8 mouse cellular contexts compared by ENCODE assay signal in genomic region chr7:16842645-16843063, GRCm38 (mm10). TPM values are rescaled to one million over a fixed set of nuclear protein-coding genes. Genes with fewer than 3 reads are reported as not detected.
DNase-seq lines count a peak whose midpoint lies in the region; ATAC-seq and TF ChIP-seq lines count a peak whose summit lies in the region.

TSS of gene Prkd2 (plus strand) at chr7:16842902.

- TF ChIP-seq CTCF in gastrocnemius, adult 2 months (IDR thresholded peaks at IDR 0.05) = no peak

- peaks cover 21% of the 10 kb centered on the region for H3K4me1 ChIP-seq in hindbrain, embryonic 16.5 days (ENCODE audit: control insufficient read depth, insufficient read depth, low read depth, low read length)

- H3K4me3 ChIP-seq in gastrocnemius, adult 2 months = peak within 1 kb of the TSS; percentile 92
- peak within 1 kb of the TSS; percentile 65 for H3K4me3 ChIP-seq in hindbrain, embryonic 16.5 days (ENCODE audit: low read length)

- H3K9ac ChIP-seq in hindbrain, embryonic 16.5 days (ENCODE audit: low read depth, low read length) = peak within 1 kb of the TSS; percentile 58

- DNase-seq in gastrocnemius, adult 2 months = peak; percentile 92
- peak; percentile 73 for DNase-seq in left cerebral cortex, adult 11 months (ENCODE audit: low spot score)
- DNase-seq in lung, postnatal 36 days = peak; percentile 97
- DNase-seq in retina, embryonic 14.5 days (ENCODE audit: low spot score) = peak; percentile 90
- peak; percentile 95 for DNase-seq in thymus, postnatal 4 days

- peak; percentile 33 for ATAC-seq in activated CD4-positive, CD25-positive, alpha-beta regulatory T cell, adult 4 months
- ATAC-seq in common myeloid progenitor, adult 5-6 weeks (replicated peaks; ENCODE audit: low read depth, poor library complexity, severe bottlenecking) = peak; percentile 63
- ATAC-seq in hindbrain, embryonic 16.5 days = peak; percentile 88

- peak within 1 kb of the TSS; percentile 93 for H3K27ac ChIP-seq in gastrocnemius, adult 2 months
- H3K27ac ChIP-seq in hindbrain, embryonic 16.5 days (ENCODE audit: low read depth, low read length) = peak within 1 kb of the TSS; percentile 75

- no peaks in the 10 kb centered on the region for H3K27me3 ChIP-seq in hindbrain, embryonic 16.5 days (replicated peaks; ENCODE audit: control insufficient read depth, insufficient read depth, low read length)

- under 1% methylated on average over 30 of the region's 32 CpGs for WGBS in hindbrain, embryonic 16.5 days

- peaks cover 30% of the 10 kb centered on the region for H3K36me3 ChIP-seq in hindbrain, embryonic 16.5 days (ENCODE audit: control insufficient read depth, insufficient read depth, low read length)

- H3K4me2 ChIP-seq in hindbrain, embryonic 16.5 days (ENCODE audit: low read length) = peak within 1 kb of the TSS; percentile 72

- no peaks in the 10 kb centered on the region for H3K9me3 ChIP-seq in hindbrain, embryonic 16.5 days (ENCODE audit: control insufficient read depth, low read length)

- intact Hi-C loops in gastrocnemius, adult 2 months (cut with DNase I) = no loop called here

RNA-seq across cellular contexts. Expression of gene Prkd2, which starts in this region (rescaled TPM):
- 10 to 100 TPM; 45.7 to 47.6 TPM for polyA plus RNA-seq in activated CD4-positive, CD25-positive, alpha-beta regulatory T cell, adult 4 months (2017; shearing (Covaris generic))
- 7.0 and 12.9 TPM in 2 replicates for total RNA-seq in common myeloid progenitor, adult 5-6 weeks (2017)
- total RNA-seq in gastrocnemius, adult 2 months (2021) = 1 to 10 TPM; 3.9 to 8.2 TPM
- polyA plus RNA-seq in hindbrain, embryonic 16.5 days (2015; fragmentation: Nextera tagmentation; extraction: Ambion mirVana) = 5.2 and 6.5 TPM in 2 replicates

Comparison
In these comparisons a context has a peak if more than half of its experiments do, and no peak if none do; other contexts are left out.
1. Peak in every context shown above with its lines: DNase-seq, ATAC-seq, H3K4me3 ChIP-seq and H3K27ac ChIP-seq.
2. ATAC-seq: peak in every context shown above with its lines; median percentile 88 in hindbrain, embryonic 16.5 days; 63 in common myeloid progenitor, adult 5-6 weeks; 33 in activated CD4-positive, CD25-positive, alpha-beta regulatory T cell, adult 4 months.